Comparison of ENCODE assay signal across 1 mouse cellular context in the genomic region with DNA sequence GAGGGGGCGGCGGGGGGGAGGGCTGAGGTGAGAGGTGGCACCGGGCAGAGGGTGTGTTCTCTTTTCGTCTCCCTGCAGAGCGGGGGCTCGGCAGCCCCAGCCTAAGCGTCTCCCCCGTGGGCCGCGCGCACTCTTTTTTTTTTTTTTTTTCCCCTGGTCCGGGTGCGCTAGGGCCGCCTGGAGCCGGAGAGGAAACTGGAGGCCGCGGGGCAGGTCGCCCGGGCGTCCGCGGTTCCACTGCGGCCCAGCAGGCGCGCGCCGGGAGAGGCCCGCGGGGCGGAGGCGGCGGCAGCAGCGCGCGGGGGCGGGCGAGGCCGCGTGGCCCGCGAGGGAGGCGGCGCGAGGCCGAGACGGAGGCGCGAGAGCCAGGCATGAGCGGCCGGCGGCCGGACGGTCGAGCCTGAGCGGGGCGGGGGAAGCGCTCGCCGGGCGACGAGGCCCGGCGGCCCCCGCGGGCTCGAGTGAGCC.
TF ChIP-seq lines count a peak whose summit lies in the region.

No protein-coding gene starts in this region.

TF ChIP-seq in MEL, 35 proteins besides CTCF, POLR2A, EP300 and RAD21:
- no peak for TF ChIP-seq ZKSCAN1 (IDR thresholded peaks at IDR 0.05; ENCODE audit: low read depth, low read length)
- no peak for TF ChIP-seq MYB (IDR thresholded peaks at IDR 0.05; ENCODE audit: low read depth, low read length)
- no peak for TF ChIP-seq E2F4 (IDR thresholded peaks at IDR 0.05; ENCODE audit: borderline replicate concordance, low read depth, low read length)
- TF ChIP-seq CHD2 (IDR thresholded peaks at IDR 0.05; ENCODE audit: low read length): no peak
- TF ChIP-seq HCFC1 (IDR thresholded peaks at IDR 0.05; ENCODE audit: low read depth, low read length): no peak
- no peak for TF ChIP-seq BHLHE40 (IDR thresholded peaks at IDR 0.05; ENCODE audit: borderline replicate concordance, low read depth, low read length)
- TF ChIP-seq MYC (IDR thresholded peaks at IDR 0.05; ENCODE audit: low read depth, low read length): no peak
- TF ChIP-seq ETS1 (IDR thresholded peaks at IDR 0.05; ENCODE audit: low read depth, low read length): no peak
- TF ChIP-seq GABPA (IDR thresholded peaks at IDR 0.05; ENCODE audit: low read depth, low read length): no peak
- TF ChIP-seq USF1 (IDR thresholded peaks at IDR 0.05; ENCODE audit: low read depth, low read length): no peak
- TF ChIP-seq GATA1 (IDR thresholded peaks at IDR 0.05; ENCODE audit: low read depth, low read length): no peak
- no peak for TF ChIP-seq JUND (IDR thresholded peaks at IDR 0.05; ENCODE audit: low read depth, low read length)
- no peak for TF ChIP-seq ELF1 (IDR thresholded peaks at IDR 0.05; ENCODE audit: low read depth, low read length)
- no peak for TF ChIP-seq NRF1 (IDR thresholded peaks at IDR 0.05; ENCODE audit: insufficient read depth, low read depth, low read length, poor library complexity, severe bottlenecking)
- no peak for TF ChIP-seq TBP (IDR thresholded peaks at IDR 0.05; ENCODE audit: low read depth, low read length)
